9 mouse cellular contexts compared by ENCODE assay signal in the genomic region with DNA sequence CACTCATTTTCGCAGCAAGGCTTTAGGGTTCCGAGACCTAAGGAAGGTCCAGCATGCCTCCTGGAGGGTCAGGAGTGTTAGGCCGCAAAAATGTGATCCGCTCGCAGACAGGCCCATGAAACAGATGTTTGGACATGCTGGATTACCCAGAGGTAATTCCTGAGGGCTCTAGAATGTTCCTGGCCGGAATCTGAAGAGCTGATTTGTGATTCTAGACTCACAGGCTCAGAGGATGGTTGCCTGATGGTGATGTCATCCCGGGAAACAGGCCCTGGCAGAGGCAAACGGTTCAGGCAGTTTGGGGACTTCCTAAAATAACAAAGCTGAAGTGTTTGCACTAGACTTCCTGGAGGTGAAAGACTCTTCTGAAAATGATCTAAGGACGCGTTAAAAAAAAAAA. TPM values are rescaled to one million over a fixed set of nuclear protein-coding genes. Genes with fewer than 3 reads are reported as not detected.
DNase-seq lines count a peak whose midpoint lies in the region; ATAC-seq and TF ChIP-seq lines count a peak whose summit lies in the region.
"Had no signal": no experiment of that assay in that cellular context is flagged by ENCODE, and none has a peak within 500 bp of the region (broad histone marks: within the 10 kb centered on the region; RNA-seq: fewer than 3 reads in every experiment).

No protein-coding gene starts in this region.

- no peak for TF ChIP-seq CTCF in embryonic fibroblast, embryonic 13.5 days (IDR thresholded peaks at IDR 0.05; ENCODE audit: borderline replicate concordance, insufficient read depth, low read length)

- H3K27me3 ChIP-seq in heart, embryonic 15.5 days, result no peaks in the 10 kb centered on the region
- no peaks in the 10 kb centered on the region for H3K27me3 ChIP-seq in midbrain, embryonic 16.5 days (ENCODE audit: control insufficient read depth, insufficient read depth, low read depth, low read length)

- H3K4me3 ChIP-seq in embryonic fibroblast, embryonic 13.5 days (ENCODE audit: insufficient read depth, low read length), result no peak overlapping the region
- no peak overlapping the region for H3K4me3 ChIP-seq in heart, embryonic 15.5 days
- H3K4me3 ChIP-seq in midbrain, embryonic 16.5 days (ENCODE audit: low read depth, low read length), result no peak overlapping the region

- peak overlapping the region; percentile 31; the same call in 1 of the 2 replicates for H3K4me2 ChIP-seq in heart, embryonic 15.5 days
- no peak overlapping the region for H3K4me2 ChIP-seq in midbrain, embryonic 16.5 days (ENCODE audit: low read length)

- peaks cover 24% of the 10 kb centered on the region for H3K4me1 ChIP-seq in embryonic fibroblast, embryonic 13.5 days (ENCODE audit: control insufficient read depth, insufficient read depth, low read length)
- H3K4me1 ChIP-seq in heart, embryonic 15.5 days (replicated peaks), result peaks cover 94% of the 10 kb centered on the region
- peaks cover 13% of the 10 kb centered on the region for H3K4me1 ChIP-seq in midbrain, embryonic 16.5 days (ENCODE audit: control insufficient read depth, insufficient read depth, low read length)

- no peak overlapping the region for H3K9ac ChIP-seq in heart, embryonic 15.5 days
- H3K9ac ChIP-seq in midbrain, embryonic 16.5 days (ENCODE audit: low read depth, low read length), result peak overlapping the region; percentile 32; the same call in 1 of the 2 replicates
- H3K9ac ChIP-seq: liver, embryonic 14.5 days had no signal

- ATAC-seq in heart, embryonic 15.5 days (replicated peaks; ENCODE audit: insufficient number of reproducible peaks, insufficient read depth, low FRiP score, low read depth), result 0 out of 2 replicates have a peak, but pooled peaks have one; percentile 17
- ATAC-seq in midbrain, embryonic 16.5 days, result no peak

- peak; percentile 46 for DNase-seq in right cerebral cortex, adult 18-20 months
- DNase-seq in right cerebral cortex, postnatal 4 days, result no peak
- peak; percentile 68 for DNase-seq in kidney, postnatal 10 days
- DNase-seq in testis, postnatal 10 days (ENCODE audit: low spot score), result no peak
- DNase-seq in frontal cortex, postnatal 10 days (ENCODE audit: low spot score in 2 of 2), result no peak

- TF ChIP-seq POLR2A in embryonic fibroblast, embryonic 13.5 days (IDR thresholded peaks at IDR 0.05; ENCODE audit: low read depth, low read length), result no peak

- no peaks in the 10 kb centered on the region for H3K9me3 ChIP-seq in heart, embryonic 15.5 days (replicated peaks)
- H3K9me3 ChIP-seq in midbrain, embryonic 16.5 days (replicated peaks; ENCODE audit: control insufficient read depth, low read length, poor library complexity, severe bottlenecking), result no peaks in the 10 kb centered on the region

- 30% methylated on average over 10 of the region's 10 CpGs for WGBS in heart, embryonic 15.5 days
- 28% methylated on average over 10 of the region's 10 CpGs for WGBS in midbrain, embryonic 16.5 days

- H3K36me3 ChIP-seq in heart, embryonic 15.5 days, result no peaks in the 10 kb centered on the region
- no peaks in the 10 kb centered on the region for H3K36me3 ChIP-seq in midbrain, embryonic 16.5 days (ENCODE audit: control insufficient read depth, insufficient read depth, low read length)

- peak overlapping the region; percentile 81 for H3K27ac ChIP-seq in embryonic fibroblast, embryonic 13.5 days (ENCODE audit: insufficient read depth, low read length)
- H3K27ac ChIP-seq in heart, embryonic 15.5 days, result peak overlapping the region; percentile 90
- peak overlapping the region; percentile 71 for H3K27ac ChIP-seq in midbrain, embryonic 16.5 days (ENCODE audit: low read length)
- H3K27ac ChIP-seq: liver, embryonic 14.5 days had no signal

RNA-seq across cellular contexts. Expression of gene Trak1, which starts 50.7 kb away (rescaled TPM):
- polyA plus RNA-seq in embryonic fibroblast, embryonic 13.5 days (2011; ENCODE audit: insufficient read length, low read depth, missing spikeins), result 38.4 and 41.5 TPM in 2 replicates
- polyA plus RNA-seq in heart, embryonic 15.5 days (2015; fragmentation: Nextera tagmentation; extraction: Ambion mirVana), result 37.0 and 46.4 TPM in 2 replicates
- 53.8 and 60.6 TPM in 2 replicates for polyA plus RNA-seq in midbrain, embryonic 16.5 days (2015; fragmentation: Nextera tagmentation; extraction: Ambion mirVana)

Comparison
In these comparisons a context has a peak if more than half of its experiments do, and no peak if none do; other contexts are left out.
1. DNase-seq: peak in right cerebral cortex, adult 18-20 months (single experiment) and kidney, postnatal 10 days (single experiment); none in right cerebral cortex, postnatal 4 days (single experiment), testis, postnatal 10 days (single experiment) and frontal cortex, postnatal 10 days (0 of 2).
2. Peak in every context shown above with its lines, with median percentiles within 50 percentile points of each other: H3K27ac ChIP-seq.